Mouse (Mus musculus) kidney, postnatal 36 days (tissue): Measurements from ENCODE around the gene Map9.
"Not testable (repeated sequence)": the region's sequence is repeated elsewhere in the genome, so short reads cannot be mapped to it uniquely, and the experiment has no call there.

Experiments used
- DNase-seq, 2 experiments: peaks; one replicate each; pipeline ENCODE4 v3.0.0; 2021 to 2022; ENCODE audit warnings: mixed read lengths in 2 of 2

Map9 gene

GRCm38 (mm10) chr3:82412397-82412796 lies 54.6 kb downstream of the Map9 start:
- peak in 1 of 2 experiments; percentile 15 for DNase-seq

- DNase-seq: no peak
Observed at GRCm38 (mm10) chr3:82417958-82418357, 60.1 kb downstream of the Map9 start.

DNA sequence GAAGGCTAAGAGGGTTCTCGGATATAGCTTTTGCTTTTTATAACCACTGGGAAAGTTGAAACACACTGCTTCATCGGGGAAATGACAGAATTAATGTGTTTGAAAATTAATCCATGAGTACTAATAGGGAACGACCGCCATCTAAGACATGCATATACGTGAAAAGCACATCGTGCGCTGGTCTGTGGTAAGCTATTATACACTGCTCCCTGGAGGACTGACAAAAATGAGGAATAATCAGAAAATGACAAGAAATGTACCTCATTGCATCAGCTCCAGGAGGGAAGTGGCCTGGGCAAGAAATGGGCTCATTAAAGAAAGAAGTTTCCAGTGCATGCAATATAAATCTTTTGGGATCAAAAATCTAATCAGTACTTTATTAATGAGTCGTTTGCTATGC lies 77.5 kb downstream of the Map9 start:
- DNase-seq: no peak

DNA sequence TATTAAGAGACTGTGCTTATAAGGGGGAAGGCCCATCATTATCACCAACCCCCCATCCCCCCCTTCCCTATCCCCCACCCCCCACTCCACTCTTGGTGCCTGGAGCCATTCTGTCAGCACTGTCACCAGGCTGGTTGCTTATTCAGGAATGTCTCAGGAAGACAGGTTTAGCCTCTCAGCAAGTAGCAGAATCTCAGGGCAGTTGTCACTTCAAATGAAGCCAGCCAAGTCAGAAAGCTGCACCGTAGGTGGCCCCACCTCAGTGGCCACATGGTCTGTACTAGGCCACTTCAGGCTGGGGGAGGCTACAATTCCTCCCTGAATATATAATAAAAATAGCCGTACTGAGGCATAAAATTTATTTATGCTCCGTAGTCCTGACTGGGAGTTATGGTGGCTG lies 83.1 kb downstream of the Map9 start:
- DNase-seq: no peak

DNA sequence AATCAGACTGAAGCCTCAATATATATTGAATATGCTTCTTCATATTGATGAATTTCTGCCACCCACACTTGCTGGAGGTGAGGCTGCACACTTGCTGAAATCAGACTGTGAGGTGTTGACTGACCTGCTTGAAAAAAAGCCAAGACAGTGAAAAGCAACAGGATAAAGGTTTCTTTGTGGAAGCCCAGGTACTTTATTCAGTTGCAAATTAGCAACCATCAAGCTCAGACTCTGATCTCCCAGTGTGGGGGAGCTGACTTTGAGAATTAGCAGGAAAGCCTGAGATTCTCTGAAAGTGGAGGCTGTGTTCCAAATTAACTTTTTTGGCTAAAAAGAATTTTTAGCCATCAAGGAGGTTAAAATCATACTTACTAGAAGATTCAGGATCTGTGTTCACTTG lies 83.8 kb downstream of the Map9 start:
- not testable (repeated sequence) for DNase-seq
